Mouse (Mus musculus): Measurements from ENCODE around the gene Osbpl2.

- no peak for TF ChIP-seq POLR2AphosphoS5 (IDR thresholded peaks at IDR 0.05; ENCODE audit: insufficient replicate concordance, low read depth, low read length)
- TF ChIP-seq CTCF (IDR thresholded peaks at IDR 0.05; ENCODE audit: low read depth, low read length) = no peak
- no peak for TF ChIP-seq GATA1 (IDR thresholded peaks at IDR 0.05; ENCODE audit: borderline replicate concordance, low read length)
These were observed 85.4 kb downstream of the Osbpl2 start for GRCm38 (mm10) chr2:180204501-180204900.

Measured in G1E (cell line).